Mouse (Mus musculus) heart, postnatal 4 days (tissue): Measurements from ENCODE around the gene Gm28230. TPM values are rescaled to one million over a fixed set of nuclear protein-coding genes. Genes with fewer than 3 reads are reported as not detected.

Source experiments
- DNase-seq: peaks from one replicate; pipeline ENCODE4 v3.0.0; 2021
- total RNA-seq, 2 experiments: library from RNA; stranded (reverse); gene quantifications; 2 replicates each; pipeline ENCODE4 v1.2.3; 2021

Gene Gm28230
- total RNA-seq, 2 experiments from 2014 or later = not detected

- no peak for DNase-seq
Measured at GRCm38 (mm10) chr2:74739869-74740268, 13.3 kb downstream of the Gm28230 start.

DNA sequence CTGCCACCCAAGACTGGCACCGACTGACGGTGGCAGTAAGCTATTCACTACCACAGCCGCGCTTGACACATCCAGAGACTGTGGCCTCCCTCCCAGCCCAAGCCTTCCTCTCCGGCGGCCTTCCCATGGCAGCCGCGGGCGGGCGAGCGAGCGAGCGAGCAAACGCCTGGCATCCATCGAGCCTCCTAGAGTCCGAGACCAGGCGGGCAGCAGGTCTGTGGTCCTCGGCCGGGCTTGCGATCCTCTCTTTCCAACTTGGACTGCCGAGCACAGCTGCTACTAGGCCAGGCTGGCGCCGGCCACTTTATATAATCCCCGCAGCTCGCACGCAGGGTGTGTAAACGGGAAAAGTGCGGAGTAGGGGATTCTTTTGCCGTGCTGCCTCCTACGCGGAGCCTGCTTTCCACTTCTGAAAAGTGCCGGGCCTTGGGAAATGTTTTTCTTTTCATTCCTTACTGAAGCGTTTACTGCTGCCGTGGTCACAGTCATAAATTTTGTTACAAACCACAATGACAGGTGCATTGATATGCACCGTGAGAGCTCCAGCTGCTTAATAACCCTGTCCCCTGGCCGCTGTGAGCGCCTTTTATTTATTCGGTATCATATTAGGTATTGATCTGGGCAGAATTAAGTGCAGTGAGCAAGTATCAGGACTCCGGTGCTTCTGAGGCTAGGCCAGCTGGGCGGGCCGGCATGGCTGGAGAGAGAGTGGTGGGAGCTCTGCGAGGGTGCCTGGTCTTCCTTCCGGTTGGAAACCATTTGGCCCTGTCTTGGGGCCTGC lies 14.0 kb downstream of the Gm28230 start:
- no peak for DNase-seq

- DNase-seq = no peak
Measured at GRCm38 (mm10) chr2:74741252-74741978, 14.9 kb downstream of the Gm28230 start.

- no peak for DNase-seq
Measured at GRCm38 (mm10) chr2:74741979-74742277, 15.4 kb downstream of the Gm28230 start.

DNA sequence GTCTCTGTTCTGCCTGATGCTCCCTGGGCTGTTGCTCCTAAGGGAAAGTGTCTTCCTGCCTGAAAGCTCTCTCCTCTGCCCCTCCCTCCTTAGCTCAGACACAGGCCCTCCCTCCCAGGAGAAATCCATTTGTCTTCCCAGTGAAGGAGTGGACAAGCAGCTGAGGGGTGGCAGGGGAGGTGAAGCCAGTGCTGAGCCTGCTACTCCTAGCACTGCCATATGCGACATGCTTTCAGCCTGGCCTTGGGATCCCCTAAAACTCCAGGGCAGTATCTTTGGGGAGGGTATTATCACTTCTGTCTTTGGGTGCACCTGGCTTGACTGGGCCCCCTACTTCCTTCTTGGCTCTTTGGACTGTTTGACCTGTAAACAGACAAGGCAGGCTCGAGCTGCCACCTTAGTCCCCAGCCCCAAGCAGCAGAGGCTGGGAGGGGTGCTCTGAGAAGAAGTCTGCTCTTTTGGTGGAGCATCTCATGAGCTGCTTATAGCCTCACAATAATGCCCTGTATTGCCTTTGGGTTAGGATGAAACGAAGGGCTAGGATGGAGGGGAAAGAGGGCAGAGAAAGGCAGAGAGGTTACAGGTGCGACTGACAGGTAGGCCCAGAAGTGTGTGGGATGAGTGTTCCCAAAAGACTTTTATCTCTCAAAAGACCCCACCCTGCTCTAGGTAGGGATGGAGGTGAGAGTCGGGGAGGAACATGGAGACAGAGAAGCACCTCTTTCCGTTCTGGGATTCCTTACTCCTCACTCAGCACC lies 19.2 kb downstream of the Gm28230 start:
- DNase-seq = no peak

DNA sequence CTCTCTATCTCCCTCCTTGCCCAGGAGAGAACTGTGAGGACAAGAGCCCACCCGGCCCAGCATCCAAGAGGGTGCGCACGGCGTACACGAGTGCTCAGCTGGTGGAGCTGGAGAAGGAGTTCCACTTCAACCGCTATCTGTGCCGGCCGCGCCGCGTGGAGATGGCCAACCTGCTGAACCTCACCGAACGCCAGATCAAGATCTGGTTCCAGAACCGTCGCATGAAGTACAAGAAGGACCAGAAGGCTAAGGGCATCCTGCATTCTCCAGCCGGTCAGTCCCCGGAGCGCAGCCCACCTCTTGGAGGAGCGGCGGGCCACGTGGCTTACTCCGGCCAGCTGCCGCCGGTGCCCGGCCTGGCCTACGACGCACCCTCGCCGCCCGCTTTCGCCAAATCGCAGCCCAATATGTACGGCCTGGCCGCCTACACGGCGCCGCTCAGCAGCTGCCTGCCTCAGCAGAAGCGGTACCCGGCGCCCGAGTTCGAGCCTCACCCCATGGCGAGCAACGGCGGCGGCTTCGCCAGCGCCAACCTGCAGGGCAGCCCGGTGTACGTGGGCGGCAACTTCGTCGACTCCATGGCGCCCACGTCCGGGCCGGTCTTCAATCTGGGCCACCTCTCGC lies 19.9 kb downstream of the Gm28230 start:
- DNase-seq = no peak

GRCm38 (mm10) chr2:74747006-74747405 lies 20.5 kb downstream of the Gm28230 start:
- no peak for DNase-seq

- DNase-seq = no peak
Measured at GRCm38 (mm10) chr2:74747661-74748141, 21.2 kb downstream of the Gm28230 start.

DNA sequence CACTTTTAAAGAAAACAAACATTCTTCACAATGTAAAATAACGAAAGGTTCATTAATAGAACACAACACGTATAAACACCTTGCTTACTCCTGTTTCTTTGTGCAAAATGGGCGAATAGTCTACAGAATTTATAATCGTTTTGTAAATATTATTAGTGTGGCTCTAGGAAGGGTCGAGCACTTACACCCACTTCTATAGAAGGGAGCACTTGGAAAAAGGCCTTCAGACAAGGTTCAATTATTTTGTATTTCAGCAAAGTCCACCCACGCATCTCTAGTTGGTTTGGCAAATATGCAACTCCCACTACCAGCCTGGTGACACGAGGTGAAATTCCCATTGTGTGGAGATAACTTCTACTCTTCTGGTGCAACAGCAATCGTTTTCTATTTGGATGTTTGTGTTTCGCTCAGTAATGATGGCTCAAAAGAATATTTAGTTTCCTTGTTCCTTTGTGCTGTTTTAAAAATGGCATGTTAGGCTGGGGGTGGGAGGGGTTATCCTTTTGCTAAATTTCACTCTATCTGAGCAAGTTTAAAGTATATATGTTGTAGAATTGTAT lies 22.0 kb downstream of the Gm28230 start:
- no peak for DNase-seq

GRCm38 (mm10) chr2:74749337-74750121 lies 23.0 kb downstream of the Gm28230 start:
- DNase-seq = peak; percentile 29

DNA sequence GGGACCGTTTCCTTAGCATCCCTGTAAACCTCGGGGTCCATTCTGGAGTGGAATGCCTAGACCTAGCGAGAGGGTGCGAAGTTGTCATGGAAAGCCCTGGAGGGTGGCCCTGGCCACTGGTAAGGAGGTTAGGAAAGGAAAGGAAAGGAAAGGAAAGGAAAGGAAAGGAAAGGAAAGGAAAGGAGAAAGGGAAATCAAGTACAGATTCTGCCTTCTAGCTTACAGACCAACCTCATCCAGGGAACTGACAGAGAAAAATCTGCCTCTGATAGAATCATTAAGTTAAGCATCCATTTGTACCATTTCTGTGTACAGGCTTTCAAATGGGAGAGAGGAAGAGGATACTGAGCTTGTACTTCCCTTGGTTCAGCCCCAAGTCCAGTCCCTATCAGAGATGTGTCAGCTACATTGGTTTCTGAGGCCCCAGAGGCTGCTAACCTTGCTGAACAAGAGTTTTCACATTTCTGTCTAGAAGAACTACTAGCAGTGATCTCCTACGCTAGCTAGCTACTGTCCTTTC lies 24.3 kb downstream of the Gm28230 start:
- DNase-seq = no peak

GRCm38 (mm10) chr2:74751861-74752260 lies 25.3 kb downstream of the Gm28230 start:
- DNase-seq = no peak

DNA sequence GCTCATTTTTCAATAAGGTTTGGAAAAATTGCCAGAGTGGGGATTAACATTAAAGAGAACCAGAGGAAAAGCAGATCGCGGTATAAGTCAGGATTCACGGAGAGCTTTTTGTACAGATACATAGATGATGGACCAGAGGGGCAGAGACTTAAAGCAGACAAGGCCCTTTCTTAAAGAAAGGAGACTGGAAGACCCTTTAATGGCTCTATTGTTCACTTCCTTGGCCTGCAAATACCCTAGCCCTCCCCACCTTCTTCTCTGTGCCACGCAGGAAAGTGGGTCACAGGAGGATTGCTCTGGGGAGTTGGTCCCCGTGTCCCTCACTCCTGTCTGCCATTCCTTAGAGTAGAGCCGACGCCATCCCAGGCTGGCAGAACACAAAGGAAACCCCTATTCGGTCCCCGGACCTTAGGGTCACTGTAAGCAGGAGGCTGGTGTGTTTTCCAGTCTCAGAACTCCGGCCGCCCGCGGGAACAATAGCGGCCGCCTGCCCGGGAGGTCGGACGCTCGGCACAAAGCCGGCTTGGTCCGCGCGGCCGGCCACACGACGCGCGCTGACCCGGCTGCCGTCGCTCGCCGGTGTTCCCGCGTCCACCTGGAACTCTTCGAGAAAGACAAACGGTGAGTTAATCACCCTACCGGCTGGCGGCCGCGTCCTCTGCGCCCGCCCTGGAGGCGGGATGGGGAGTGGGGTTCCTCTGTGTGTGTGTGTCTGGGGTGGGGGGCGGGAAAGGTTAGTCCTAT lies 26.1 kb downstream of the Gm28230 start:
- DNase-seq = no peak

DNA sequence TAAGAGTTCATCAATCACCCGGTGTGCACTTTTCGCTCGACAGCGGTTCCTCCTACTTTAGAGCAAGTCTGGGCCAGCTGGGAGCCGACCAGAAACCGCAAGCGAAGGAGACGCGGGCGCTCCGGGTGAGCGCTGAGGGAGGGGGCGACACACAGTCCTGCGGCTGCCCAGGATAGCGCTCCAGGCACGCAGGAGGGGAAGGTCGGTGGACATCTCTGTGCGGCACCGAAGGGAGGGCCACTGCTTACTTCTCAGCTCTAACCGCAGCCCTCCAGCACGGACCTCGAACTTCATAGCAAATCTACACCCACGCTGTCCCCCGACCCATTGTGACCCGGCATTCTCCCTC lies 26.6 kb downstream of the Gm28230 start:
- no peak for DNase-seq

- DNase-seq = no peak
Measured at GRCm38 (mm10) chr2:74753711-74754110, 27.2 kb downstream of the Gm28230 start.

DNA sequence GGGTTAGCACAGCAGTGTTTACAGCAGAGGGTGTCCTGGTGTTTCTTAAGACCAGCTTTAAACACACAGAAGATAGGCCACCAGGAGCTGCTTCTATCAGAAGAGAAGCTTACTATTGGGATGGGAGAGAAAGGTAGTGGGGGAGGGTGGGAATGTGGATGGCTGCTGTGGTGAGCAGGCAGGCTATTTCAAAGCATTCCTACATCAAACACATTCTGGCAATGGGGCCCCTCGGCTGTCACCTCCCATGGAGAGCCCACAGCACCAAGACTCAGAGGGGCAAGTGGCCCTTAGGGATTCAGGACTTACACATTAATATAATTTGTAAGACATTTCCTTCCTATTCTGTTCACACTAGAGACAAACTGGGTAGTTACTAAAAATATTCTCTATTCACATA lies 33.6 kb downstream of the Gm28230 start:
- no peak for DNase-seq

GRCm38 (mm10) chr2:74761941-74762340 lies 35.4 kb downstream of the Gm28230 start:
- DNase-seq = no peak

DNA sequence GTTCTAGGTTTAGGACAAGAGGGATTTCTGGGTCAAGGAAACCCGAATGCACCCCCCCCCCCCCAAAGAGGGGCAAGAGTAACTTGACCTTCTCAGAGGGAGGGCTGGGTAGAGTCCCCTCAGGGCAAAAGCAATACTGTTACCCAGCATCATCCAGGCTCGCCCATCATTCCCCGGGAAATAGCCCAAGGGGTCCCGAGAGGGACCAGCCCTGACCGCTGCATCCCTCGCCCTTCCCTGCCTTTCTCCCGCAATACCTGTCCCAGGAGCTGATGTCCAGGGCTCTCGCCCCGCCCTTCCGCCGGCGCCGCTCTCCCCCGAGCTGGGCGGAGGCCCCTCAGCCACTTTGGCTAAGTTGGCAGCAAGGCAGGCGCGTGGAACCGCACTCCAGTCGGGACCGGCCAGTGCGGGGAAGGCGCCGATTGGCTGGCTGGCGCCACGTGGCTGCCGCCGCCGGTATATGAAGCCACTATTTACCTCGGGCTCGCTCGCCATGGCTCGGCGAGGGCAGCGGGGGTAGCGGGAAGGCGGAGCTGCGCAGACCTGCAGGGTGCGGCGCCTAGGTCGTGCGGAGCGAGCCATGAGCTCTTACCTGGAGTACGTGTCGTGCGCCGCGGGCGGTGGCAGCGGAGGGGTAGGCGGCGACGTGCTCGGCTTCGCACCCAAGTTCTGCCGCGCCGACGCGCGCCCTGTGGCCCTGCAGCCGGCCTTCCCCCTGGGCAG lies 36.2 kb downstream of the Gm28230 start, which contains the start of gene Hoxd1:
Gene Hoxd1, plus strand, starts transcription at position 459 of the 723 bp plus-strand sequence.
- peak; percentile 33 for DNase-seq

GRCm38 (mm10) chr2:74763245-74763735 lies 36.8 kb downstream of the Gm28230 start:
- no peak for DNase-seq

- DNase-seq = no peak
Measured at GRCm38 (mm10) chr2:74763976-74764375, 37.4 kb downstream of the Gm28230 start.
